8 mouse cellular contexts compared by ENCODE assay signal in the genomic region with DNA sequence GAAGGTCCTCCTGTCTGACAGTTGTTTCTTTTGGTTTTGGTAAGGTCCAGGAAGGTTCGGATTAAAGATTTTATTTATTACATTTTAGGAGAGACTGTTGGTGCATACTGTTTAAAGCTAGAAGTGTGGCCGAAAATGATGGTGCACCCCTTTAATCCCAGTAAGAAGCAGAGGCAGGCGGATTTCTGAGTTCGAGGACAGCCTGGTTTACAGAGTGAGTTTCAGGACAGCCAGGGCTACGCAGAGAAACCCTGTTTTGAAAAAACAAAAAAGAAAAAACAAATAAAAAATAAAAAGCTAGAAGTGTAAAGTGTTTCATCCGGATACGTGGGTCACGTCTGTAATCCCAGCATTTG. TPM values are rescaled to one million over a fixed set of nuclear protein-coding genes. Genes with fewer than 3 reads are reported as not detected.
DNase-seq lines count a peak whose midpoint lies in the region; ATAC-seq and TF ChIP-seq lines count a peak whose summit lies in the region.

No protein-coding gene starts in this region.

- no peaks in the 10 kb centered on the region for H3K4me1 ChIP-seq in lung, postnatal 0 days (ENCODE audit: insufficient read depth, low read depth, low read length)
- peaks cover 3% of the 10 kb centered on the region; the same call in 1 of the 2 replicates for H3K4me1 ChIP-seq in limb, embryonic 15.5 days
- H3K4me1 ChIP-seq in stomach, embryonic 14.5 days (ENCODE audit: control insufficient read depth, insufficient read depth, low read length): no peaks in the 10 kb centered on the region

- no peaks in the 10 kb centered on the region for H3K9me3 ChIP-seq in lung, postnatal 0 days (ENCODE audit: low read length)
- H3K9me3 ChIP-seq in limb, embryonic 15.5 days: no peaks in the 10 kb centered on the region
- H3K9me3 ChIP-seq in stomach, embryonic 14.5 days (ENCODE audit: control insufficient read depth, low read depth, low read length): no peaks in the 10 kb centered on the region

- TF ChIP-seq CTCF in lung, postnatal 0 days (IDR thresholded peaks at IDR 0.05): no peak

- H3K27me3 ChIP-seq in lung, postnatal 0 days (replicated peaks; ENCODE audit: insufficient read depth, low read length): no peaks in the 10 kb centered on the region
- no peaks in the 10 kb centered on the region for H3K27me3 ChIP-seq in limb, embryonic 15.5 days
- H3K27me3 ChIP-seq in stomach, embryonic 14.5 days (ENCODE audit: control insufficient read depth, insufficient read depth, low read length): no peaks in the 10 kb centered on the region

- peak; percentile 35 for ATAC-seq in lung, postnatal 0 days
- peak; percentile 60 for ATAC-seq in erythroid progenitor cell, adult 5-6 weeks (replicated peaks; ENCODE audit: low FRiP score, poor library complexity, severe bottlenecking)
- no peak for ATAC-seq in limb, embryonic 15.5 days (ENCODE audit: insufficient number of reproducible peaks, low FRiP score, low TSS enrichment, low read depth)
- no peak for ATAC-seq in stomach, embryonic 14.5 days (ENCODE audit: insufficient number of reproducible peaks, insufficient read depth, low FRiP score, low read depth)

- WGBS in lung, postnatal 0 days: 25% methylated on average over 8 of the region's 8 CpGs
- WGBS in limb, embryonic 15.5 days: 35% methylated on average over 8 of the region's 8 CpGs
- 33% methylated on average over 8 of the region's 8 CpGs for WGBS in stomach, embryonic 14.5 days

- DNase-seq in lung, postnatal 0 days (ENCODE audit: low spot score): no peak
- no peak for DNase-seq in lung, adult 18-20 months
- DNase-seq in urinary bladder, postnatal 36 days (ENCODE audit: low spot score in 2 of 2): no peak
- DNase-seq in kidney, adult 8-10 months: no peak
- no peak for DNase-seq in cerebellum, postnatal 10 days

- peak overlapping the region; percentile 77; the same call in 1 of the 2 replicates for H3K27ac ChIP-seq in lung, postnatal 0 days (ENCODE audit: low read length)
- H3K27ac ChIP-seq in limb, embryonic 15.5 days: peak overlapping the region; percentile 63
- no peak overlapping the region for H3K27ac ChIP-seq in stomach, embryonic 14.5 days (ENCODE audit: low read length)

- 0 out of 2 replicates have a peak, but pooled peaks cover 4% of the 10 kb centered on the region for H3K36me3 ChIP-seq in lung, postnatal 0 days (ENCODE audit: insufficient read depth, low read length)
- H3K36me3 ChIP-seq in limb, embryonic 15.5 days: 0 out of 2 replicates have a peak, but pooled peaks cover 3% of the 10 kb centered on the region
- no peaks in the 10 kb centered on the region for H3K36me3 ChIP-seq in stomach, embryonic 14.5 days (ENCODE audit: control insufficient read depth, insufficient read depth, low read length)

- TF ChIP-seq EP300 in lung, postnatal 0 days (IDR thresholded peaks at IDR 0.05): no peak

- peak overlapping the region; percentile 60 for H3K4me3 ChIP-seq in lung, postnatal 0 days (ENCODE audit: low read depth, low read length)
- peak overlapping the region; percentile 64 for H3K4me3 ChIP-seq in limb, embryonic 15.5 days
- peak overlapping the region; percentile 45 for H3K4me3 ChIP-seq in stomach, embryonic 14.5 days (ENCODE audit: low read depth, low read length)

- H3K4me2 ChIP-seq in lung, postnatal 0 days (replicated peaks; ENCODE audit: low read depth, low read length): peak overlapping the region; percentile 59
- peak overlapping the region; percentile 66 for H3K4me2 ChIP-seq in limb, embryonic 15.5 days
- H3K4me2 ChIP-seq in stomach, embryonic 14.5 days (replicated peaks; ENCODE audit: low read depth, low read length): peak overlapping the region; percentile 35

- H3K9ac ChIP-seq in lung, postnatal 0 days (replicated peaks; ENCODE audit: low read depth): peak overlapping the region; percentile 62; the same call in 1 of the 2 replicates
- H3K9ac ChIP-seq in limb, embryonic 15.5 days: no peak overlapping the region
- no peak overlapping the region for H3K9ac ChIP-seq in stomach, embryonic 14.5 days (replicated peaks; ENCODE audit: low read depth, low read length)

RNA-seq across cellular contexts. Expression of gene Mfap1b, which starts 0.3 kb away (rescaled TPM):
- 37.7 and 37.8 TPM in 2 replicates for polyA plus RNA-seq in lung, postnatal 0 days (2015; fragmentation: Nextera tagmentation; extraction: Ambion mirVana)
- 23.4 and 25.6 TPM in 2 replicates for total RNA-seq in erythroid progenitor cell, adult 5-6 weeks (2015; ENCODE audit: low replicate concordance)
- 19.3 and 32.9 TPM in 2 replicates for total RNA-seq in erythroid progenitor cell, adult 5-6 weeks (2017; ENCODE audit: low replicate concordance)
- 61.3 and 64.4 TPM in 2 replicates for polyA plus RNA-seq in limb, embryonic 15.5 days (2015; fragmentation: Nextera tagmentation; extraction: Ambion mirVana)
- polyA plus RNA-seq in stomach, embryonic 14.5 days (2014; fragmentation: Nextera tagmentation; extraction: Ambion mirVana): 52.8 and 53.8 TPM in 2 replicates

RNA-seq across cellular contexts. Expression of gene Serinc4, which starts 17.6 kb away (rescaled TPM):
- polyA plus RNA-seq in lung, postnatal 0 days (2015; fragmentation: Nextera tagmentation; extraction: Ambion mirVana): 0.15 and 0.35 TPM in 2 replicates
- not detected in 2 replicates for total RNA-seq in erythroid progenitor cell, adult 5-6 weeks (2015; ENCODE audit: low replicate concordance)
- 8.6 TPM in 1 of 2 replicates, not detected in the other for total RNA-seq in erythroid progenitor cell, adult 5-6 weeks (2017; ENCODE audit: low replicate concordance)
- polyA plus RNA-seq in limb, embryonic 15.5 days (2015; fragmentation: Nextera tagmentation; extraction: Ambion mirVana): 0.12 and 0.25 TPM in 2 replicates
- 0.21 and 0.69 TPM in 2 replicates for polyA plus RNA-seq in stomach, embryonic 14.5 days (2014; fragmentation: Nextera tagmentation; extraction: Ambion mirVana)

RNA-seq across cellular contexts. Expression of gene Hypk, which starts 21.1 kb away (rescaled TPM):
- polyA plus RNA-seq in lung, postnatal 0 days (2015; fragmentation: Nextera tagmentation; extraction: Ambion mirVana): 61.7 and 70.9 TPM in 2 replicates
- total RNA-seq in erythroid progenitor cell, adult 5-6 weeks (2015; ENCODE audit: low replicate concordance): 28.1 and 64.1 TPM in 2 replicates
- 53.4 and 71.4 TPM in 2 replicates for total RNA-seq in erythroid progenitor cell, adult 5-6 weeks (2017; ENCODE audit: low replicate concordance)
- polyA plus RNA-seq in limb, embryonic 15.5 days (2015; fragmentation: Nextera tagmentation; extraction: Ambion mirVana): 116 and 126 TPM in 2 replicates
- 89.7 and 90.8 TPM in 2 replicates for polyA plus RNA-seq in stomach, embryonic 14.5 days (2014; fragmentation: Nextera tagmentation; extraction: Ambion mirVana)

RNA-seq across cellular contexts. Expression of gene Serf2, which starts 25.2 kb away (rescaled TPM):
- polyA plus RNA-seq in lung, postnatal 0 days (2015; fragmentation: Nextera tagmentation; extraction: Ambion mirVana): 456 and 470 TPM in 2 replicates
- 89.4 and 100 TPM in 2 replicates for total RNA-seq in erythroid progenitor cell, adult 5-6 weeks (2015; ENCODE audit: low replicate concordance)
- total RNA-seq in erythroid progenitor cell, adult 5-6 weeks (2017; ENCODE audit: low replicate concordance): 55.3 and 77.3 TPM in 2 replicates
- polyA plus RNA-seq in limb, embryonic 15.5 days (2015; fragmentation: Nextera tagmentation; extraction: Ambion mirVana): 552 and 557 TPM in 2 replicates
- polyA plus RNA-seq in stomach, embryonic 14.5 days (2014; fragmentation: Nextera tagmentation; extraction: Ambion mirVana): 552 and 574 TPM in 2 replicates

RNA-seq across cellular contexts. Expression of gene Ell3, which starts 30.1 kb away (rescaled TPM):
- polyA plus RNA-seq in lung, postnatal 0 days (2015; fragmentation: Nextera tagmentation; extraction: Ambion mirVana): 2.1 and 2.9 TPM in 2 replicates
- total RNA-seq in erythroid progenitor cell, adult 5-6 weeks (2015; ENCODE audit: low replicate concordance): 1.4 TPM in 1 of 2 replicates, not detected in the other
- not detected in 2 replicates for total RNA-seq in erythroid progenitor cell, adult 5-6 weeks (2017; ENCODE audit: low replicate concordance)
- 8.8 and 9.5 TPM in 2 replicates for polyA plus RNA-seq in limb, embryonic 15.5 days (2015; fragmentation: Nextera tagmentation; extraction: Ambion mirVana)
- polyA plus RNA-seq in stomach, embryonic 14.5 days (2014; fragmentation: Nextera tagmentation; extraction: Ambion mirVana): 13.7 and 14.1 TPM in 2 replicates

Comparison
In these comparisons a context has a peak if more than half of its experiments do, and no peak if none do; other contexts are left out.
1. ATAC-seq: peak in lung, postnatal 0 days (single experiment) and erythroid progenitor cell, adult 5-6 weeks (single experiment); none in limb, embryonic 15.5 days (single experiment) and stomach, embryonic 14.5 days (single experiment).
2. Peak in every context shown above with its lines, with median percentiles within 50 percentile points of each other: H3K4me2 ChIP-seq and H3K4me3 ChIP-seq.